Mouse (Mus musculus): ENCODE results near the gene Polr3gl. TPM values are rescaled to one million over a fixed set of nuclear protein-coding genes. Genes with fewer than 3 reads are reported as not detected.

Polr3gl gene
- total RNA-seq, 2 experiments from 2014 or later = 26.7 to 30.5 TPM

- DNase-seq = peak; percentile 100
These were observed 36.3 kb downstream of the Polr3gl start, which contains the start of gene Txnip for GRCm38 (mm10) chr3:96557694-96558093. TSS of gene Txnip (plus strand) at chr3:96557957.

- peak; percentile 64 to 79 for DNase-seq
These were observed 37.0 kb downstream of the Polr3gl start for GRCm38 (mm10) chr3:96556651-96557635.

- DNase-seq = peak in 1 of 2 experiments; percentile 50
These were observed 37.9 kb downstream of the Polr3gl start for GRCm38 (mm10) chr3:96555999-96556614.

- peak; percentile 94 to 96 for DNase-seq
These were observed 38.9 kb downstream of the Polr3gl start for GRCm38 (mm10) chr3:96555041-96555596.

GRCm38 (mm10) chr3:96554251-96554650, 39.7 kb downstream of the Polr3gl start:
- peak in 1 of 2 experiments; percentile 38 for DNase-seq

- DNase-seq = peak in 1 of 2 experiments; percentile 25
These were observed 40.4 kb downstream of the Polr3gl start for GRCm38 (mm10) chr3:96553601-96554000.

GRCm38 (mm10) chr3:96551890-96552289, 42.1 kb downstream of the Polr3gl start:
- peak; percentile 61 to 67 for DNase-seq

GRCm38 (mm10) chr3:96551203-96551602, 42.8 kb downstream of the Polr3gl start:
- DNase-seq = peak; percentile 86 to 87

GRCm38 (mm10) chr3:96549346-96549745, 44.6 kb downstream of the Polr3gl start:
- no peak for DNase-seq

- DNase-seq = no peak
These were observed 45.2 kb downstream of the Polr3gl start for GRCm38 (mm10) chr3:96548824-96549223.

- DNase-seq = peak; percentile 73 to 94
These were observed 46.5 kb downstream of the Polr3gl start for GRCm38 (mm10) chr3:96547389-96547960.

- no peak for DNase-seq
These were observed 47.1 kb downstream of the Polr3gl start for GRCm38 (mm10) chr3:96546880-96547279.

- no peak for DNase-seq
These were observed 48.4 kb downstream of the Polr3gl start for GRCm38 (mm10) chr3:96545565-96545964.

- DNase-seq = no peak
These were observed 50.6 kb downstream of the Polr3gl start for GRCm38 (mm10) chr3:96543345-96543744.

GRCm38 (mm10) chr3:96542554-96542953, 51.4 kb downstream of the Polr3gl start:
- DNase-seq = no peak

- no peak for DNase-seq
These were observed 52.5 kb downstream of the Polr3gl start for GRCm38 (mm10) chr3:96541328-96542078.

- no peak for DNase-seq
These were observed 53.2 kb downstream of the Polr3gl start for GRCm38 (mm10) chr3:96540740-96541139.

GRCm38 (mm10) chr3:96539316-96539715, 54.7 kb downstream of the Polr3gl start:
- no peak for DNase-seq

GRCm38 (mm10) chr3:96534300-96534699, 59.7 kb downstream of the Polr3gl start:
- DNase-seq = no peak

GRCm38 (mm10) chr3:96532050-96532449, 61.9 kb downstream of the Polr3gl start:
- no peak for DNase-seq

GRCm38 (mm10) chr3:96528506-96528905, 65.5 kb downstream of the Polr3gl start:
- no peak for DNase-seq
